In genomic region chr3:149736069-149736468, GRCm38 (mm10) we compare ENCODE assay signal across 29 mouse cellular contexts.
DNase-seq lines count a peak whose midpoint lies in the region; ATAC-seq and TF ChIP-seq lines count a peak whose summit lies in the region.
"Had no signal": no experiment of that assay in that cellular context is flagged by ENCODE, and none has a peak within 500 bp of the region (broad histone marks: within the 10 kb centered on the region; RNA-seq: fewer than 3 reads in every experiment).

No protein-coding gene starts in this region.

- 65% methylated on average over 3 of the region's 3 CpGs for WGBS in embryonic facial prominence, embryonic 14.5 days
- 76% methylated on average over 3 of the region's 3 CpGs for WGBS in embryonic facial prominence, embryonic 10.5 days
- 43% methylated on average over 3 of the region's 3 CpGs for WGBS in liver, adult 2 months
- 47% methylated on average over 3 of the region's 3 CpGs for WGBS in midbrain, embryonic 14.5 days
- WGBS in midbrain, embryonic 10.5 days, result 61% methylated on average over 3 of the region's 3 CpGs

- no peaks in the 10 kb centered on the region for H3K27me3 ChIP-seq in embryonic facial prominence, embryonic 14.5 days (replicated peaks; ENCODE audit: control insufficient read depth, insufficient read depth, low read length)
- H3K27me3 ChIP-seq in embryonic facial prominence, embryonic 10.5 days (replicated peaks; ENCODE audit: low read depth, poor library complexity, severe bottlenecking), result no peaks in the 10 kb centered on the region
- no peaks in the 10 kb centered on the region; the same call in 1 of the 2 replicates for H3K27me3 ChIP-seq in liver, adult 2 months (ENCODE audit: control insufficient read depth, insufficient read depth, low read length)
- no peaks in the 10 kb centered on the region for H3K27me3 ChIP-seq in midbrain, embryonic 14.5 days (ENCODE audit: control insufficient read depth, insufficient read depth, low read length)
- no peaks in the 10 kb centered on the region for H3K27me3 ChIP-seq in midbrain, embryonic 10.5 days (ENCODE audit: low read depth, poor library complexity, severe bottlenecking)
- H3K27me3 ChIP-seq: CH12.LX; embryonic facial prominence, embryonic 12.5 days; embryonic facial prominence, embryonic 15.5 days; forebrain, embryonic 12.5 days; forebrain, embryonic 15.5 days; Patski had no signal

- no peak for ATAC-seq in embryonic facial prominence, embryonic 14.5 days (ENCODE audit: low read depth)
- ATAC-seq in midbrain, embryonic 14.5 days (ENCODE audit: low FRiP score, low TSS enrichment), result no peak
- ATAC-seq: activated CD4-positive, CD25-positive, alpha-beta regulatory T cell, adult 4 months; CD4-positive, CD25-positive, alpha-beta regulatory T cell, adult 4 months; forebrain, embryonic 15.5 days; Patski had no signal

- no peak overlapping the region for H3K4me3 ChIP-seq in embryonic facial prominence, embryonic 14.5 days (ENCODE audit: low read depth, low read length)
- H3K4me3 ChIP-seq in embryonic facial prominence, embryonic 10.5 days, result no peak overlapping the region
- no peak overlapping the region for H3K4me3 ChIP-seq in liver, adult 2 months (ENCODE audit: insufficient read depth, low read depth, low read length)
- no peak overlapping the region for H3K4me3 ChIP-seq in midbrain, embryonic 14.5 days (replicated peaks; ENCODE audit: low read depth, low read length)
- H3K4me3 ChIP-seq in midbrain, embryonic 10.5 days, result no peak overlapping the region
- H3K4me3 ChIP-seq: embryonic facial prominence, embryonic 12.5 days; embryonic facial prominence, embryonic 15.5 days; erythroblast, embryonic 14.5 days; forebrain, embryonic 10.5 days; forebrain, embryonic 12.5 days; forebrain, embryonic 15.5 days had no signal

- H3K79me2 ChIP-seq in liver, adult 2 months (ENCODE audit: control insufficient read depth, insufficient read depth, low read length), result no peaks in the 10 kb centered on the region

- no peaks in the 10 kb centered on the region for H3K36me3 ChIP-seq in embryonic facial prominence, embryonic 14.5 days (ENCODE audit: control insufficient read depth, insufficient read depth, low read length)
- H3K36me3 ChIP-seq in embryonic facial prominence, embryonic 10.5 days (replicated peaks), result no peaks in the 10 kb centered on the region
- no peaks in the 10 kb centered on the region for H3K36me3 ChIP-seq in liver, adult 2 months (ENCODE audit: control insufficient read depth, insufficient read depth, low read length)
- H3K36me3 ChIP-seq in midbrain, embryonic 14.5 days (ENCODE audit: control insufficient read depth, insufficient read depth, low read length), result no peaks in the 10 kb centered on the region
- no peaks in the 10 kb centered on the region for H3K36me3 ChIP-seq in midbrain, embryonic 10.5 days
- H3K36me3 ChIP-seq: embryonic facial prominence, embryonic 12.5 days; embryonic facial prominence, embryonic 15.5 days; forebrain, embryonic 10.5 days; forebrain, embryonic 12.5 days; forebrain, embryonic 15.5 days; G1E had no signal

- no peak overlapping the region for H3K27ac ChIP-seq in embryonic facial prominence, embryonic 14.5 days (replicated peaks; ENCODE audit: low read depth, low read length)
- H3K27ac ChIP-seq in embryonic facial prominence, embryonic 10.5 days (replicated peaks), result no peak overlapping the region
- no peak overlapping the region for H3K27ac ChIP-seq in liver, adult 2 months (replicated peaks; ENCODE audit: insufficient read depth, low read depth, low read length)
- no peak overlapping the region for H3K27ac ChIP-seq in midbrain, embryonic 14.5 days (replicated peaks; ENCODE audit: low read depth, low read length)
- H3K27ac ChIP-seq in midbrain, embryonic 10.5 days (replicated peaks), result no peak overlapping the region
- H3K27ac ChIP-seq: embryonic facial prominence, embryonic 12.5 days; embryonic facial prominence, embryonic 15.5 days; forebrain, embryonic 10.5 days; forebrain, embryonic 12.5 days; forebrain, embryonic 15.5 days had no signal

- H3K9me3 ChIP-seq in embryonic facial prominence, embryonic 14.5 days (ENCODE audit: control insufficient read depth, low read length), result no peaks in the 10 kb centered on the region
- no peaks in the 10 kb centered on the region for H3K9me3 ChIP-seq in embryonic facial prominence, embryonic 10.5 days
- no peaks in the 10 kb centered on the region for H3K9me3 ChIP-seq in midbrain, embryonic 14.5 days (ENCODE audit: control insufficient read depth, low read length)
- H3K9me3 ChIP-seq in midbrain, embryonic 10.5 days (replicated peaks), result no peaks in the 10 kb centered on the region
- H3K9me3 ChIP-seq: embryonic facial prominence, embryonic 12.5 days; embryonic facial prominence, embryonic 15.5 days; forebrain, embryonic 10.5 days; forebrain, embryonic 12.5 days; forebrain, embryonic 15.5 days had no signal

- TF ChIP-seq CTCF in liver, adult 2 months (IDR thresholded peaks at IDR 0.05; ENCODE audit: low read depth, low read length), result no peak
- no peak for TF ChIP-seq CTCF in brain, embryonic 14.5 days (IDR thresholded peaks at IDR 0.05; ENCODE audit: borderline replicate concordance, extremely low read depth, insufficient read depth, insufficient read length)

- H3K4me2 ChIP-seq in embryonic facial prominence, embryonic 14.5 days (ENCODE audit: low read depth, low read length), result no peak overlapping the region
- no peak overlapping the region for H3K4me2 ChIP-seq in midbrain, embryonic 14.5 days (ENCODE audit: low read length)
- H3K4me2 ChIP-seq: embryonic facial prominence, embryonic 12.5 days; embryonic facial prominence, embryonic 15.5 days; forebrain, embryonic 12.5 days; forebrain, embryonic 15.5 days had no signal

- DNase-seq in embryonic facial prominence, embryonic 14.5 days (ENCODE audit: low spot score), result peak; percentile 17
- DNase-seq in embryonic facial prominence, embryonic 10.5 days (ENCODE audit: low spot score), result no peak
- peak; percentile 56 for DNase-seq in liver, adult 2 months (ENCODE audit: extremely low read depth, low read depth, low spot score)
- no peak for DNase-seq in liver
- peak; percentile 29 for DNase-seq in midbrain, embryonic 14.5 days
- DNase-seq in midbrain, embryonic 10.5 days (ENCODE audit: low spot score), result no peak
- DNase-seq in brain, embryonic 14.5 days (ENCODE audit: low read depth), result peak; percentile 57
- DNase-seq: adrenal gland, adult 8-10 months; adrenal gland, postnatal 14 days; adrenal gland, postnatal 36 days; B cell, adult 2 months; cerebellum, adult 11 months; cerebellum, adult 18-20 months; cerebellum, adult 8-10 months; cerebellum, adult 9-11 months; cerebellum, postnatal 14 days; cerebellum, postnatal 36 days; embryo, embryonic 11 days had no signal

- no peak overlapping the region for H3K9ac ChIP-seq in embryonic facial prominence, embryonic 14.5 days (ENCODE audit: low read depth, low read length)
- no peak overlapping the region for H3K9ac ChIP-seq in liver, adult 2 months (ENCODE audit: low read depth, low read length)
- H3K9ac ChIP-seq in midbrain, embryonic 14.5 days (replicated peaks; ENCODE audit: low read length), result no peak overlapping the region
- H3K9ac ChIP-seq: embryonic facial prominence, embryonic 12.5 days; embryonic facial prominence, embryonic 15.5 days; forebrain, embryonic 12.5 days; forebrain, embryonic 15.5 days had no signal

- H3K4me1 ChIP-seq in embryonic facial prominence, embryonic 14.5 days (ENCODE audit: control insufficient read depth, insufficient read depth, low read length), result no peaks in the 10 kb centered on the region
- H3K4me1 ChIP-seq in embryonic facial prominence, embryonic 10.5 days, result 0 out of 2 replicates have a peak, but pooled peaks cover 2% of the 10 kb centered on the region
- no peaks in the 10 kb centered on the region for H3K4me1 ChIP-seq in liver, adult 2 months (ENCODE audit: control insufficient read depth, insufficient read depth, low read length)
- H3K4me1 ChIP-seq in midbrain, embryonic 14.5 days (ENCODE audit: control insufficient read depth, insufficient read depth, low read length), result no peaks in the 10 kb centered on the region
- H3K4me1 ChIP-seq in midbrain, embryonic 10.5 days, result peaks cover 10% of the 10 kb centered on the region
- H3K4me1 ChIP-seq: embryonic facial prominence, embryonic 12.5 days; embryonic facial prominence, embryonic 15.5 days; forebrain, embryonic 10.5 days had no signal

- no peak for TF ChIP-seq POLR2A in liver, adult 2 months (IDR thresholded peaks at IDR 0.05; ENCODE audit: extremely low read depth, insufficient read depth, low read length)
- TF ChIP-seq POLR2A in brain, embryonic 14.5 days (IDR thresholded peaks at IDR 0.05; ENCODE audit: borderline replicate concordance, extremely low read depth, insufficient read depth, insufficient read length, poor library complexity, severe bottlenecking), result no peak

Comparison
In these comparisons a context has a peak if more than half of its experiments do, and no peak if none do; other contexts are left out.
1. DNase-seq: peak in embryonic facial prominence, embryonic 14.5 days (single experiment), liver, adult 2 months (single experiment), midbrain, embryonic 14.5 days (single experiment) and brain, embryonic 14.5 days (single experiment); none in embryonic facial prominence, embryonic 10.5 days (single experiment), liver (single experiment) and midbrain, embryonic 10.5 days (single experiment).